Mouse (Mus musculus) forebrain, embryonic 14.5 days (tissue): ENCODE results near the gene Galm. TPM values are rescaled to one million over a fixed set of nuclear protein-coding genes. Genes with fewer than 3 reads are reported as not detected.
"Not testable (repeated sequence)": the region's sequence is repeated elsewhere in the genome, so short reads cannot be mapped to it uniquely, and the experiment has no call there.

ENCODE experiments used
- ATAC-seq: fragments of 200-750 bp; cut with Nextera tagmentation; 2 replicates; pipeline ENCODE4 v1.8.0; 2017; ENCODE audit warnings: mild to moderate bottlenecking, moderate library complexity
- DNase-seq: peaks from one replicate; pipeline ENCODE4 v3.0.0-alpha.2; 2015; ENCODE audit warnings: low spot score
- H3K27ac ChIP-seq: fragments of 300-500 bp; sonication (generic); 2 replicates; pipeline ENCODE4 v1.5.1; 2014; ENCODE audit warnings: low read depth, mild to moderate bottlenecking, control low read depth, low read length, moderate library complexity
- H3K27me3 ChIP-seq: fragments of 300-500 bp; sonication (generic); replicated peaks from 2 replicates; pipeline ENCODE4 v1.6.1; 2014; ENCODE audit warnings: low read length, control low read depth, mixed read lengths; ENCODE audit not compliant: control insufficient read depth, insufficient read depth
- H3K36me3 ChIP-seq: fragments of 300-500 bp; sonication (generic); 2 replicates; pipeline ENCODE4 v1.6.1; 2014; ENCODE audit warnings: low read length, control low read depth; ENCODE audit not compliant: control insufficient read depth, insufficient read depth
- H3K4me1 ChIP-seq: fragments of 300-500 bp; sonication (generic); 2 replicates; pipeline ENCODE4 v1.6.1; 2014; ENCODE audit warnings: antibody characterized with exemption, low read length, control low read depth; ENCODE audit not compliant: control insufficient read depth, insufficient read depth
- H3K4me2 ChIP-seq: fragments of 300-500 bp; sonication (generic); 2 replicates; pipeline ENCODE4 v1.6.1; 2014; ENCODE audit warnings: mild to moderate bottlenecking, control low read depth, low read length
- H3K4me3 ChIP-seq: fragments of 300-500 bp; sonication (generic); 2 replicates; pipeline ENCODE4 v1.5.1; 2014; ENCODE audit warnings: low read depth, low read length, control low read depth
- H3K9ac ChIP-seq: fragments of 300-500 bp; sonication (generic); 2 replicates; pipeline ENCODE4 v1.6.1; 2014; ENCODE audit warnings: mild to moderate bottlenecking, low read length, control low read depth, moderate library complexity
- H3K9me3 ChIP-seq: fragments of 300-500 bp; sonication (generic); replicated peaks from 2 replicates; pipeline ENCODE4 v1.6.1; 2016; ENCODE audit warnings: low read length, control low read depth, mixed read lengths; ENCODE audit not compliant: control insufficient read depth
- WGBS: fragments of 180-500 bp; shearing (Covaris S2); extraction: QIAGEN DNeasy Blood & Tissue Kit; methylation state at CpG from one replicate; pipeline ENCODE4 v1.1.7; 2014; 5-methylcytosine and 5-hydroxymethylcytosine counted together
- polyA plus RNA-seq: library from polyadenylated mRNA; unstranded; fragments of >200 nt; fragmentation: Nextera tagmentation; extraction: Ambion mirVana; gene quantifications from 2 replicates; pipeline ENCODE4 v1.2.1, GENCODE M21; 2014

Galm gene
- polyA plus RNA-seq, 1 experiment from 2014 or later: 3.5 TPM

- Histone ChIP-seq H3K9ac (peak overlapping the region; percentile 99), H3K27ac (peak overlapping the region; percentile 99), H3K27me3 (no peaks in the 10 kb centered on the region), H3K36me3 (peaks cover 39% of the 10 kb centered on the region), H3K4me3 (peak overlapping the region; percentile 96), H3K4me1 (peaks cover 3% of the 10 kb centered on the region), H3K4me2 (peak overlapping the region; percentile 93), H3K9me3 (no peaks in the 10 kb centered on the region)
- WGBS: 0% methylated on average over 35 of the region's 36 CpGs
- ATAC-seq (peak; percentile 69), DNase-seq (peak; percentile 67)
Measured at GRCm38 (mm10) chr17:80206301-80206670, 79.0 kb downstream of the Galm start.

DNA sequence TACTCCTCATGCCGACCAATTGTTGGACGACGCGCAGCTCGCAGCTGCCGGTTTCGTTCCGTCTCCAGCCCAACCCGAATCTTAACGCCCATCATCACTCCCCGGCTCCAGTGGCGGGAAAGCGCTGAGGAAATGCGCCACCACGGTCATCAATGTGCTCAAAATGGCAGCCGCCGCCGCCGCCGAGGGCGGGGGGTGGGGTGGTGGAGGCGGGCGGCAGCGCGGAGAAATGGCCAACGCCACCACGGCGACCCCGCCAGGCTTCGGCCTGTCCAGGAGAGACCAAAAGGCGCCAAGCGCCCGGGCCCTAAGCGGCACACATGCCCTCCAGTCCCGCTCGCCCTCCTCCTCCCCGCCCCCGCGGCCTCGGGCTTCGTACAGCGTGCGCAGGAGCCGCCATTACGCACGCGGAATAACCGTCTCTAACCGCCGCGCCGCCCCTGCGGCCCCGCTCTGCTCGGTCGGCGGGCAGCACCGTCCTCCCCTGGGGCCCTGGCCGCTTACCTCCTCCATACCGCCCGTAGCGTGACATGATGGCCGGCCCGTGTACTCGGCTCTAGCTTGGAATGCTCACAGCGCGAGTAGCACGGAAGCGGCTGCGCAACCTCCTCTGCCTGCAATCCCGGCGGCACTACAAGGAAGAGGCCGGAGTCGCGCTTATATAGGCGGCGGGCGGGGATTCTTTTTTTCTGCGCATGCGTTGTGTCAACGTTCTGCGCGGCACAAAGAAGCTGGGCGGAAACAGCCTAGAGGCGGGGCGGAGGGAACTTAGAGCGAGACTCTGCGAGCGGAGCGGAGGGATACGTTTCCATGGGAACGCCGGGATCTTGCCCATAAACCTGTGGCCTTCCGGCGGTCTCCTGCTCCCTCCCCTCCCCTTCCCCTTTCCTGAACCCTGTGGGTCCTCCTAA lies 79.7 kb downstream of the Galm start, which contains the start of the genes Srsf7 and Ttc39d:
Gene Srsf7 (minus strand): TSS at position 637 of the 911 bp plus-strand sequence.
Gene Ttc39d (plus strand): TSS at position 790 of the 911 bp plus-strand sequence.
- Histone ChIP-seq H3K9ac (peak within 1 kb of the TSS; percentile 99), H3K27me3 (no peaks in the 10 kb centered on the region), H3K4me3 (peak within 1 kb of the TSS; percentile 96), H3K4me2 (peak within 1 kb of the TSS; percentile 93), H3K27ac (peak within 1 kb of the TSS; percentile 99), H3K4me1 (peaks cover 3% of the 10 kb centered on the region), H3K36me3 (peaks cover 33% of the 10 kb centered on the region), H3K9me3 (no peaks in the 10 kb centered on the region)
- ATAC-seq: peak; percentile 94
- WGBS: under 1% methylated on average over 87 of the region's 95 CpGs
- DNase-seq: peak; percentile 100

GRCm38 (mm10) chr17:80213998-80214397 lies 86.7 kb downstream of the Galm start:
- H3K4me3 ChIP-seq, H3K27me3 ChIP-seq, DNase-seq, H3K4me2 ChIP-seq, H3K36me3 ChIP-seq, H3K27ac ChIP-seq, H3K4me1 ChIP-seq, H3K9ac ChIP-seq, ATAC-seq, H3K9me3 ChIP-seq: not testable (repeated sequence)
- 90% methylated on average over 4 of the region's 4 CpGs for WGBS

- Histone ChIP-seq H3K27me3 (no peaks in the 10 kb centered on the region), H3K4me2 (no peak overlapping the region), H3K36me3 (no peaks in the 10 kb centered on the region), H3K4me3 (no peak overlapping the region), H3K4me1 (peaks cover 3% of the 10 kb centered on the region; the same call in 1 of the 2 replicates), H3K9ac (no peak overlapping the region), H3K9me3 (no peaks in the 10 kb centered on the region), H3K27ac (no peak overlapping the region)
- ATAC-seq (no peak), DNase-seq (no peak)
- 71% methylated on average over 2 of the region's 2 CpGs for WGBS
Measured at GRCm38 (mm10) chr17:80220131-80220530, 92.9 kb downstream of the Galm start.

DNA sequence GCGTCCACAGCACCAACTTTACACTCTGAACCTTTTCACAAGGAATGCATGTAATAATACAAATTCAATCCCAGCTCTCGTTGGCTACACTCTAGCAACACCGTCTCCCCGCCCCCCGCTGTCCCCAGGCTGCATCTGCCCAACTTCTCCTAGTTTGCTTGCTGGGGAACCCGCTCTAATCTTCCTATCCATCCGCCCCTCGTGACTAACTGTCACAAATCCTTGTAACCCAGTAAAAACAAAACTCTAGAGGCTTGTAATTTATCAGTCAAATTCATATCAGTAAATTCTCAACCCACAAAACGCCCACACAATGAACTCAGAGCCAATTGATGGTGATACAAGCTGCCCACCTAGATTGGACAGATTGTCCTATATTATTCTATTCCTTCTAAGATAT lies 93.9 kb downstream of the Galm start:
- Histone ChIP-seq H3K9ac (no peak overlapping the region), H3K36me3 (no peaks in the 10 kb centered on the region), H3K9me3 (no peaks in the 10 kb centered on the region), H3K4me1 (peaks cover 3% of the 10 kb centered on the region; the same call in 1 of the 2 replicates), H3K27me3 (no peaks in the 10 kb centered on the region), H3K4me3 (no peak overlapping the region), H3K27ac (no peak overlapping the region), H3K4me2 (no peak overlapping the region)
- DNase-seq (no peak), ATAC-seq (no peak)
- WGBS: 64% methylated on average over 9 of the region's 9 CpGs

DNA sequence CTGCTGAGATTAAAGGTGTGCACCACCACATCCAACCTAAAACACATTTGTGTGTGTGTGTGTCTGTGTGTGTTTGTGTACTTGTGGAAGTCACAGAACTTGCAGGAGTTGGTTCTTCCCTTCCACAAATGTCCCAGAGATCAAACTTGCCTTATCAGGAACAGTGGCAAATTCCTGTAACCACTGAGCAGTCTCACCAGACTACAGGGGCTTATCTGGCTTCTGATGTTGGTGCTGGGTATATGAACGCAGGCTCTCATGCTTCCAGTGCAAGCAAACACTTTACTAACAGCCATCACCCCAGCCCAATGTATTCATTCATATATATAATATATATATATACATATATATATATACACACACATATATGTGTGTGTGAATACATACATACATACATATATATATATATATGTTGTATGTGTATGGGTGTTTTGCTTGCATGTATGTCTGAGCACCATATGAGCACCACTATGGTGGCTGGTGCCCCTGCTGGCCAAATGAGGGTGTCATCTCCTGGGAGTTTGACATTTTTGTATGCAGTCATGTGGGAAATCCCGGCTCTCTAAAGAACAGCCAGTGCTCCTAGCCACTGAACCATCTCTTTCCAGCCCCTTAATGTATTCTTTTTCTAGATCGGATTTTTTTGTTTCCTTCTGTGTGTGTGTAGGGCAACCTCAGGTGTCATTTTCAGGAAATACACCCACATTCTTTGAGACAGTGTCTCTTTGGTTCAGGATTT lies 94.8 kb downstream of the Galm start:
- H3K27ac ChIP-seq: no peak overlapping the region
- no peaks in the 10 kb centered on the region for H3K27me3 ChIP-seq
- DNase-seq (peak; percentile 13), ATAC-seq (no peak)
- H3K9me3 ChIP-seq: no peaks in the 10 kb centered on the region
- no peak overlapping the region for H3K4me2 ChIP-seq
- no peaks in the 10 kb centered on the region for H3K36me3 ChIP-seq
- H3K9ac ChIP-seq: no peak overlapping the region
- H3K4me1 ChIP-seq: peaks cover 3% of the 10 kb centered on the region; the same call in 1 of the 2 replicates
- WGBS: 68% methylated on average over 3 of the region's 3 CpGs
- no peak overlapping the region for H3K4me3 ChIP-seq

DNA sequence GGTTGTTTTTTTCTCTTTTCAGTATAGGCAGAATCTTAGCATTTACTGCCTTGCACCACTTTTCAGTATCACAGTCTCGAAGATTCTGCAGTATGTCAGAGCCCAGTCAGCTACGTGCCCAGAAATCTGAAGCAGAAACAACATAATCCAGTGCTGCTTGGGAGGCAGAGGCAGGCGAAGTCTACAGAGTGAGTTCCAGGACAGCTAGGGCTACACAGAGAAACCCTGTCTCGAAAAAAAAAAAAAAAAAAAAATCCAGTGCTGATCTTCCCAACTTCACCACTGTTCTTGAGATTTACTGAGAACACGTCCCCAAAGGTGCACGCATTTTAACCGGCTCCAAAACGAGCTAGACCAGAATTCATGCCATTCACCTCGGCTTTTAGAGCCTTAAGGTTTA lies 96.6 kb downstream of the Galm start:
- 0 out of 2 replicates have a peak overlapping the region, but pooled peaks have one; percentile 75 for H3K27ac ChIP-seq
- DNase-seq: peak; percentile 2
- peaks cover 3% of the 10 kb centered on the region; the same call in 1 of the 2 replicates for H3K4me1 ChIP-seq
- H3K4me2 ChIP-seq: peak overlapping the region; percentile 69
- 8% methylated on average over 9 of the region's 9 CpGs for WGBS
- no peaks in the 10 kb centered on the region for H3K27me3 ChIP-seq
- peak overlapping the region; percentile 56 for H3K4me3 ChIP-seq
- H3K9me3 ChIP-seq: no peaks in the 10 kb centered on the region
- H3K9ac ChIP-seq: peak overlapping the region; percentile 72; the same call in 1 of the 2 replicates
- ATAC-seq: peak; percentile 54
- H3K36me3 ChIP-seq: peaks cover 5% of the 10 kb centered on the region; the same call in 1 of the 2 replicates

GRCm38 (mm10) chr17:80224326-80225116 lies 97.2 kb downstream of the Galm start, which contains the start of gene Gemin6:
Gene Gemin6, plus strand, starts transcription at chr17:80224441.
- under 1% methylated on average over 33 of the region's 33 CpGs for WGBS

More at GRCm38 (mm10) chr17:80224326-80225116, 97.2 kb downstream of the Galm start, which contains the start of gene Gemin6:
- peak within 1 kb of the TSS; percentile 72 for H3K9ac ChIP-seq
- H3K4me3 ChIP-seq: peak within 1 kb of the TSS; percentile 56
- DNase-seq: peak; percentile 97
- no peaks in the 10 kb centered on the region for H3K27me3 ChIP-seq
- peak within 1 kb of the TSS; percentile 75 for H3K27ac ChIP-seq
- H3K4me1 ChIP-seq: peaks cover 3% of the 10 kb centered on the region; the same call in 1 of the 2 replicates
- peak within 1 kb of the TSS; percentile 69 for H3K4me2 ChIP-seq
- H3K36me3 ChIP-seq: peaks cover 8% of the 10 kb centered on the region; the same call in 1 of the 2 replicates
- H3K9me3 ChIP-seq: no peaks in the 10 kb centered on the region
- ATAC-seq: peak; percentile 98
